Mouse (Mus musculus) G1E-ER4 (cell line): Measurements from ENCODE around the gene Shc1. TPM values are rescaled to one million over a fixed set of nuclear protein-coding genes. Genes with fewer than 3 reads are reported as not detected.

Experiments used
- GATA1 ChIP-seq: IDR thresholded peaks from one replicate; pipeline ENCODE4 v1.8.0; 2012; ENCODE audit warnings: low read length, inconsistent platforms
- polyA plus RNA-seq: library from polyadenylated mRNA; stranded (reverse); fragments of >175 nt; gene quantifications from 2 replicates; pipeline ENCODE4 v1.2.3, GENCODE M21; 2012

Gene Shc1
- polyA plus RNA-seq, 1 experiment = 171 TPM

GRCm38 (mm10) chr3:89421002-89421774, 2.9 kb downstream of the Shc1 start:
- no peak for TF ChIP-seq GATA1

GRCm38 (mm10) chr3:89421810-89422473, 3.7 kb downstream of the Shc1 start:
- TF ChIP-seq GATA1 = no peak

- no peak for TF ChIP-seq GATA1
Observed at GRCm38 (mm10) chr3:89422556-89423205, 4.4 kb downstream of the Shc1 start.

- no peak for TF ChIP-seq GATA1
Observed at GRCm38 (mm10) chr3:89424416-89425140, 6.3 kb downstream of the Shc1 start.

- no peak for TF ChIP-seq GATA1
Observed at GRCm38 (mm10) chr3:89425141-89425525, 6.9 kb downstream of the Shc1 start.

- no peak for TF ChIP-seq GATA1
Observed at GRCm38 (mm10) chr3:89425876-89426275, 7.6 kb downstream of the Shc1 start.

GRCm38 (mm10) chr3:89430171-89431159, 12.2 kb downstream of the Shc1 start, which contains the start of gene Pygo2:
TSS of gene Pygo2 (plus strand) at chr3:89430214.
- no peak for TF ChIP-seq GATA1

- no peak for TF ChIP-seq GATA1
Observed at GRCm38 (mm10) chr3:89432606-89433005, 14.4 kb downstream of the Shc1 start.

- TF ChIP-seq GATA1 = no peak
Observed at GRCm38 (mm10) chr3:89434532-89434931, 16.3 kb downstream of the Shc1 start.

- TF ChIP-seq GATA1 = no peak
Observed at GRCm38 (mm10) chr3:89435041-89435440, 16.8 kb downstream of the Shc1 start.

- TF ChIP-seq GATA1 = no peak
Observed at GRCm38 (mm10) chr3:89436176-89437113, 18.2 kb downstream of the Shc1 start, which contains the start of gene Pbxip1. TSS of gene Pbxip1 (plus strand) at chr3:89436706.

GRCm38 (mm10) chr3:89437269-89437668, 19.0 kb downstream of the Shc1 start:
- no peak for TF ChIP-seq GATA1

GRCm38 (mm10) chr3:89440691-89441090, 22.4 kb downstream of the Shc1 start:
- no peak for TF ChIP-seq GATA1
